Mouse (Mus musculus) ES-CJ7 (cell line): ENCODE measurements around the gene Ghrh.

Experiments used
- DNase-seq: peaks from one replicate; pipeline ENCODE4 v3.0.0; 2011; ENCODE audit warnings: low read depth, low spot score

Ghrh gene

DNA sequence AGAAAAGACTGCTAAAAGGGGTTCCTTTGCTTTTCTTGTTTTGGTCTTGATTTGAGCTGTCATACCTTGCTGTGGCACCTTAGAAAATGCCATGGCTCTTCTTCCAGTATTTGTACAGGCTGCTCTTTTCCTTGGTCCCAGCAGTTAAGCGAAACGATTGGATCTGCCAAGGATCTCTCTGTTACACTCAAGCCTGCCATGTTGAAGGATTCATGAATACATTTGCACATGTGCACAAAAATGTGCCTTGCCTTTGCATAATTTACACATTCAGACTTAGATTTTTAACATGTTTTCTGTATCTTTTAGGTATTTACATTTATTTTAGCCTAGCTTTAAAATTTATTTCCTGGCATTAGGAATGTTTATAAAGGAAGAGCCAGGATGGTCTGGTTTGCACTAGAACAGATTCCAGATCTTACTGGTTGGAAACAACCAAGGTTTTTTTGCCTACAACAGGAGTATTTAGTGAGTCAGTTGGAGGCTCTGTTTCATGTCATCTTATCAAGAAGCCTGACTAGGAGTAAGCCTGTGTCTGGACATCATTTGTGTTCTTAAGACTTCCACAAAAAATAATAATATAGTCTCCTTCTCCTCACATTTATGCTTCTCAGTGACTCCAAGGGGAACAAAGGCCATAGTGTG lies 38.9 kb downstream of the Ghrh start:
- DNase-seq = no peak

DNA sequence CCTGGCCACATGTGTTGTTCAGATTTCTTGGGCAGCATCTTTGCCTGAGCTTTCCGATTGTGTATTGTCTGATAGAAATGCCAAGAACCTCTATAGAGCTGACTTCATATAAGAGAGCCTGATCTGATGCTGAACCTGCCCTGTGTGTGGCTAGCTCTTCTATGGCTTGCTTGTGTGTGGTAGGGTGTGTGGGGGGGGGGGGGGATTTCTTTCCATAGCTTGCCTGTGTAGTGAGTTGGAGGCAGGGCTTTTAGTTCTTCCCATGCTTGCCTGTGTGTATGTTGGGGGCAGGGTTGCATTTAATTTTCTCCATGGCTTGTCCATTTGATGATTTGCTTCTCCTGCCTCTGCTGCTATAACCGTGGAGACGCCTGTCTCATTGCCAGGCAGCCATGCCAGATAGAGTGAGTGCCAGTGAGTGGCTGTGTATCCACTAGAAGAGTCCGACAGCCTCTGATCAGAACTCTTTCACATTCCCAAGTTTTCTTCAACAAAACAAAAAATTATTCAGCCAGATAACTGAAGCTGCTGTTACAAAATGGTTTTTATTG lies 39.5 kb downstream of the Ghrh start:
- DNase-seq = no peak

DNA sequence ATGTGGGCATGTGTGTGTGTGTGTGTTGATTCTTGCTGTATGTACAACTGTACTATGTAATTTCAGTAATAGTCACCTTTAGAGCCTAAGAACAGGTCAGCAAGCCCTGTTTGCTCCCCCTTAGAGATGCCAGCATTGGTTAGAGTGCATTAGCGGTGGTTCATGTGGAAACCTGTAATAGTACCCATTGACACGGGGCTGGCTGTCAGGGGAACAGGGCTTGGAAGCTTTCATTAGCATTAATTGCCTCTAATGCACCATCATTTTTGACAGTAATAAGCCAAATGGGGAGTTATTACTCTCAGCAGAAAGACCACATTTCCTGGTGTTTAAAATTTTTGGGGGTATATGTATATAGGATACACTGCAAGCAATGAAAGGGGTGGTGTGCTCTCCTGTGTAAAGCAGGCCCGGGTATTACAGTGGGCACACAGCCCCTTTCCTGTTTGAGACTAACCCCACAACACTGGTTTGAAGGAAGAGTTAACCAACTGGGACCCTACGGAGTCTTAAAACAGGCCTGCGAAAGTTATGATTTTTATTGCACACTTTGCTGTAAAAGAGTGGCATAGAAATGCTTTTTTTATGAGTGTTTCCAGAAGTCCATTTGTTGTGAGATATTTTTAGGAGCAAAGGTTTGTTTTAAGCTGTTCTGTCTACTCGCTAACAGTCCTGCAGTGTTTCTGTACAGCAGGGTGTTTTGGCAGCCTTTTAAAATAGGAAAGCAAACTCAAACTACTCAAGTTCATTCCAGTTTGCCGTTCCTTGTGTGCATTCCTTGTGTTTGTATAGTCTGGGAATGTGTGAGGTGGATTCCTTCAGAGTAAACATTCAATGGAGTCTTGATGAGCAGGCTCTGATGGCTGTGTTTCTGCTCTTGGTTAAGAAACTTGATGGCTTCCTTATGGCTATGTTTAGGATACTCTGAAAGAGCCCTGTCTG lies 40.9 kb downstream of the Ghrh start:
- DNase-seq = no peak

DNA sequence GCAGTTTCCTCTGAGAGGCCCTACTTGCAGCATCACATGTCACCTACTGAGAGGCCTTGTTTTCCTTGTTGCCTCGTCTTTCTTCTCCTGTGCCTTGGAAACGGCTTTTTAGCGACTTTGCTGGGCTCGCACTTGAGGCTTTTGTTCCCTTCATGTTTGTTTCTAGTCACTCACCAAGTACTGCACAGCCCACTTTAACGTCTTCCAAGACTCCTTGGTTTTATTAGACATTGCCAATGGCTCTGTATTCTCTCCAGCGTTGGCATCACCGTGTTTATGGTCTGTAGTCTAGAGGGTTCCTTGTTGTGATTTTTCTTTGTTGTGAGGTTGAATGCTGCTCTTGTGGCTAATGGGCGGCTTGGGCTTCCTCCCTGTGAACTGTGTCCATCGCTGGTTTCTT lies 44.2 kb downstream of the Ghrh start:
- DNase-seq = no peak

DNA sequence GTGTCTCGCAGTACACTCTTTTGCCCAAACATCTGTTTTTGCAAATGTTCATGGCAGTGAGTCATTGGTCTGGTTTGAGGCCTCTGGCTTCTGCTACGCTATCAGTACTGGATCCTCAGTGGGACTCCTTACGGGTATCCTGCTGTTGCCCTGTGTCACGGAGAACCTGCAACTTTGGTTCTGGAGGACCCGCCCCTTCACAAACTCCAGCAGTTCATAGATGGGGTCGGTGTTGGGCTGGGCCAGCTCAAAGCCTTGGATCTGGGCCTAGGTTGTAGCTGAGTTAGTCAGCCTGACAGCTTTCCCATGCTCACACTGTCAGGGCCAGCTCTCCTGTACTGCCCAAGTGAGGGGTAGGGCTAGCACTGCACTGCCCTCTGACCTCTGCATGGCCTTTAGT lies 47.3 kb downstream of the Ghrh start:
- DNase-seq = no peak

DNA sequence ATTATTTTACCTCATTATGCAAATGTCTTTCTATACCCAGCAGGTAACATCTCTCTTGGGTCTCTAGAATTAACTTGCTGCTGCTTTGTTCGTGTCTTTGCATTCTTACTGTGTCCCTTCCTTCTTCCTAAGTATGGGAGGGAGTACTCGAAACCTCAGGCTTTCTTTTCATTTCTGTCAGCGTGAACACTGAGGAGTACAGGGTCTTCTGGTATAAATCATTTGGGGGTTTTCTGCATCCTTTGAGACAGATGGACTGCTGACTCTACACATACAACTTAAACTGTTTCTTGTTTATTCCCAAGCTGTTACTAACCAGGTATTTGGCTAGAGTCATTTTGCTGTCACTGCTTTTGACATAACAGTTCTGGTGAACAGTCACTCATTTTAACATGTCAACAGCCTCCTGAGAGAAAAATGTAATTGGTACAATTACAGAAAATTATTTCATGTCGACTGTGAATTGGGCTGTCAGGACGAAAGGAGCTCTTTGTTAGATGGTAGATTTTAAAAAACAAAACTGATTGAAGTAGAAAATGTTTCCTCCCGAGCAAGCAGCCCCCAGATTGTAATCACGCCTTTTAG lies 51.1 kb downstream of the Ghrh start:
- DNase-seq = no peak

DNA sequence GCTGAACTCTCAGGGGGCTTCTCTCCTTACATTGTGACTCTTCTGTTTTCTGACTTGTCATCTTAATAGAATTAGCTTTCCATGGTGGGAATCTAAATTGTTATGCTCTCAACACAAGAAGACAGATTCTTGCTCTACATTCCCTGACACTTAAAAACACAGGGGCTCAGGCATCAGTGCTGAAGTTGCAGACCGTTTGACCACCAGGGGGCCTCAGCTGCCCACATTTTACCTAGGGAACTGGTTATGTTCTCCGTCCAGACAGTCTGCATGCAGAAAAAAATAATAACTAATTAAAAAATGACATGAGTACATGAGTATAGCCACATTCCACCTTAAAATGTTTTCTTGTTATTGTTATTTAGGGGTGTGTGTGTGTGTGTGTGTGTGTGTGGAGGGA lies 55.2 kb downstream of the Ghrh start:
- peak; percentile 56 for DNase-seq

DNA sequence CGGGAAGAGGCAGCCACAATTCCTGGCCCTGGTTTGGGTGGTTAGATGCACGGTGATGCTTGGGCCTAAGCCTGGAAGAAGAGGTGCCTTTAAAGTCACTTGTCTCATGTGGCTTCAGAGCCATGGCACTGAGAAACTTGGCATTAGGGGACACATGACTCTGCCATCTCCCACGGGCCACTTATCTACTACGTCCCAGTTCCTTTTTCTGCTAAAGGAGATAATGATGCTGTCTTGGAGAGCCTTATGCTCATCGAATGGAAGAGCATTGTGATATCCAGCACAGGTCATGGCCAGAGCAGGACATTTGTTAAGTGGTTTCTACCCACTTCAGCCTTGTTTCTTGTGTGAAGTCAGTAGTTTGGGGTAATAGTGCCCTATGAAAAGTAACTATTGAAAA lies 58.3 kb downstream of the Ghrh start:
- no peak for DNase-seq

DNA sequence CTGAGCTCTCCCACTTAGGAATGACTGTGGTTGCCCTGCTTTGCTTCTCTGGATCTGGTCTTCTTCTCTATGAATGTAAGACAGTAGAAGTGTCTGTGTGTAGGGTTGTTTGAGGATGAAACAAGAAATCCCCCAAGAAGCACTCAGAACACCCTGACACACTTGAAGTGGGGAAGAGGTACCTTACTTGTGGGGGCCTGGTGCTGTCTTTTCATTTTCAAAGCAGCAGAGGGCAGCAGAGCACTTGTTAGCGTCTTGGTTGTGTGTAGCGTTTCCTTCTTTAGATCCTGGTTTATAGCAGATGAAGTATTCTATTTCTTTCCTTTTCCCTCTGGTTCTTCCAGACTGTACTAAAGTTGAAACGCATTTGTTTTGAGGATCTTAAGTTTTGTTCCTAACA lies 59.8 kb downstream of the Ghrh start:
- DNase-seq = peak; percentile 60

DNA sequence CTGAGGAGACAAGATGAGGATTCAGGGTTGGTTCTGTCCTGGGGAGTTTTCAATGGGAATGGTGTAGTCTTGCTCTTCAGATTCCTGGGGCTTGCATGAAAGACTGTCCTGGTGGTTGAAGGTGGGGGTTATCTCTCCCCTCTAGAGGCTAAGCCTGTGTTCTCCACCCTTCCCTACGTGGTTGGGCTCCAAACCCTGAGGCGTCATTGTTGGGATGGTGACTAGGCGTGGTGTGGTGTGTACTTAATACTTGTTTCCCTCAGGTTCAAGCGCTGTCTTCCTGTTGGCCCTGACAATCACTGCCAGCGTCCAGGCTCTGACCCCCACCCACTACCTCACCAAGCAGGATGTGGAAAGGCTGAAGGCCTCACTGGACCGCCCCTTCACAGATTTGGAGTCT lies 64.0 kb downstream of the Ghrh start:
- peak; percentile 69 for DNase-seq
